Mouse (Mus musculus): ENCODE data around the gene Acox3.

- TF ChIP-seq EP300 (optimal IDR thresholded peaks at IDR 0.05) (no peak), CTCF (IDR thresholded peaks at IDR 0.05; ENCODE audit: low read depth) (no peak)
These were observed 11.9 kb downstream of the Acox3 start for GRCm38 (mm10) chr5:35594768-35595167.
